Mouse (Mus musculus) midbrain, embryonic 14.5 days (tissue): ENCODE data around the gene Hspa1a. TPM values are rescaled to one million over a fixed set of nuclear protein-coding genes. Genes with fewer than 3 reads are reported as not detected.
"Not testable (repeated sequence)": the region's sequence is repeated elsewhere in the genome, so short reads cannot be mapped to it uniquely, and the experiment has no call there.

Source experiments
- ATAC-seq: fragments of 200-750 bp; cut with Nextera tagmentation; 2 replicates; pipeline ENCODE4 v1.8.0; 2017; ENCODE audit warnings: moderate number of reproducible peaks, moderate library complexity; ENCODE audit not compliant: low FRiP score, low TSS enrichment
- DNase-seq: peaks from one replicate; pipeline ENCODE4 v3.0.0-alpha.2; 2015
- H3K27ac ChIP-seq: fragments of 300-500 bp; sonication (generic); replicated peaks from 2 replicates; pipeline ENCODE4 v1.5.1; 2014; ENCODE audit warnings: mild to moderate bottlenecking, low read depth, low read length, moderate library complexity
- H3K27me3 ChIP-seq: fragments of 300-500 bp; sonication (generic); 2 replicates; pipeline ENCODE4 v1.6.1; 2014; ENCODE audit warnings: low read length, control low read depth, mixed read lengths; ENCODE audit not compliant: control insufficient read depth, insufficient read depth
- H3K36me3 ChIP-seq: fragments of 300-500 bp; sonication (generic); 2 replicates; pipeline ENCODE4 v1.6.1; 2014; ENCODE audit warnings: low read length, control low read depth; ENCODE audit not compliant: control insufficient read depth, insufficient read depth
- H3K4me1 ChIP-seq: fragments of 300-500 bp; sonication (generic); 2 replicates; pipeline ENCODE4 v1.6.1; 2014; ENCODE audit warnings: mild to moderate bottlenecking, antibody characterized with exemption, low read length, control low read depth; ENCODE audit not compliant: control insufficient read depth, insufficient read depth
- H3K4me2 ChIP-seq: fragments of 300-500 bp; sonication (generic); 2 replicates; pipeline ENCODE4 v1.6.1; 2014; ENCODE audit warnings: mild to moderate bottlenecking, low read length, moderate library complexity
- H3K4me3 ChIP-seq: fragments of 300-500 bp; sonication (generic); replicated peaks from 2 replicates; pipeline ENCODE4 v1.5.1; 2014; ENCODE audit warnings: low read depth, low read length
- H3K9ac ChIP-seq: fragments of 300-500 bp; sonication (generic); replicated peaks from 2 replicates; pipeline ENCODE4 v1.6.1; 2014; ENCODE audit warnings: mild to moderate bottlenecking, low read length, moderate library complexity
- H3K9me3 ChIP-seq: fragments of 300-500 bp; sonication (generic); 2 replicates; pipeline ENCODE4 v1.6.1; 2016; ENCODE audit warnings: low read length, control low read depth, mixed read lengths; ENCODE audit not compliant: control insufficient read depth
- WGBS: fragments of 180-500 bp; shearing (Covaris S2); extraction: QIAGEN DNeasy Blood & Tissue Kit; methylation state at CpG from one replicate; pipeline ENCODE4 v1.1.7; 2014; 5-methylcytosine and 5-hydroxymethylcytosine counted together
- polyA plus RNA-seq: library from polyadenylated mRNA; unstranded; fragments of >200 nt; fragmentation: Nextera tagmentation; extraction: Ambion mirVana; gene quantifications from 2 replicates; pipeline ENCODE4 v1.2.1, GENCODE M21; 2014

Hspa1a gene
- polyA plus RNA-seq, 1 experiment from 2014 or later = 5.6 TPM

GRCm38 (mm10) chr17:34962125-34962524, 9.8 kb downstream of the Hspa1a start:
- H3K9me3 ChIP-seq = no peaks in the 10 kb centered on the region
- no peak for ATAC-seq
- H3K9ac ChIP-seq = no peak overlapping the region
- no peaks in the 10 kb centered on the region for H3K36me3 ChIP-seq
- no peak overlapping the region for H3K27ac ChIP-seq
- no peak overlapping the region for H3K4me3 ChIP-seq
- 0 out of 2 replicates have a peak, but pooled peaks cover 5% of the 10 kb centered on the region for H3K4me1 ChIP-seq
- DNase-seq = no peak
- 38% methylated on average over 3 of the region's 3 CpGs for WGBS
- no peak overlapping the region for H3K4me2 ChIP-seq
- no peaks in the 10 kb centered on the region for H3K27me3 ChIP-seq

- H3K4me1 ChIP-seq = 0 out of 2 replicates have a peak, but pooled peaks cover 5% of the 10 kb centered on the region
- H3K4me2 ChIP-seq = no peak overlapping the region
- H3K4me3 ChIP-seq = no peak overlapping the region
- H3K36me3 ChIP-seq = no peaks in the 10 kb centered on the region
- 0 out of 2 replicates have a peak, but pooled peaks cover 3% of the 10 kb centered on the region for H3K27me3 ChIP-seq
- H3K9me3 ChIP-seq = no peaks in the 10 kb centered on the region
- no peak overlapping the region for H3K27ac ChIP-seq
- no peak overlapping the region for H3K9ac ChIP-seq
- no peak for DNase-seq
- ATAC-seq = no peak
Measured at GRCm38 (mm10) chr17:34960702-34961493, 11.1 kb downstream of the Hspa1a start.

- H3K36me3 ChIP-seq = no peaks in the 10 kb centered on the region
- H3K4me1 ChIP-seq = 0 out of 2 replicates have a peak, but pooled peaks cover 5% of the 10 kb centered on the region
- H3K27me3 ChIP-seq = 0 out of 2 replicates have a peak, but pooled peaks cover 10% of the 10 kb centered on the region
- no peak overlapping the region for H3K27ac ChIP-seq
- DNase-seq (peak; percentile 6), ATAC-seq (no peak)
- H3K9me3 ChIP-seq = no peaks in the 10 kb centered on the region
- 10% methylated on average over 12 of the region's 12 CpGs for WGBS
- H3K4me2 ChIP-seq = peak overlapping the region; percentile 70
- peak overlapping the region; percentile 37 for H3K4me3 ChIP-seq
- no peak overlapping the region for H3K9ac ChIP-seq
Measured at GRCm38 (mm10) chr17:34959881-34960515, 12.0 kb downstream of the Hspa1a start.

- H3K9ac ChIP-seq, H3K36me3 ChIP-seq, H3K4me1 ChIP-seq, H3K9me3 ChIP-seq: not testable (repeated sequence)
- H3K4me2 ChIP-seq = peak within 1 kb of the TSS; percentile 70
- H3K27me3 ChIP-seq = 0 out of 2 replicates have a peak, but pooled peaks cover 13% of the 10 kb centered on the region
- ATAC-seq (peak; percentile 90), DNase-seq (peak; percentile 77)
- peak within 1 kb of the TSS; percentile 37 for H3K4me3 ChIP-seq
- WGBS = under 1% methylated on average over 29 of the region's 32 CpGs
- H3K27ac ChIP-seq = peak within 1 kb of the TSS; percentile 37; the same call in 1 of the 2 replicates
Measured at GRCm38 (mm10) chr17:34959130-34959778, 12.7 kb downstream of the Hspa1a start, which contains the start of gene Hspa1b. Hspa1b (minus strand) TSS chr17:34959238.

GRCm38 (mm10) chr17:34958734-34959129, 13.2 kb downstream of the Hspa1a start:
- H3K9ac ChIP-seq, H3K36me3 ChIP-seq, H3K27ac ChIP-seq, H3K9me3 ChIP-seq, DNase-seq, H3K4me1 ChIP-seq: not testable (repeated sequence)
- 0% methylated on average over 21 of the region's 47 CpGs for WGBS
- 0 out of 2 replicates have a peak, but pooled peaks cover 13% of the 10 kb centered on the region for H3K27me3 ChIP-seq
- ATAC-seq = peak; percentile 61
- peak overlapping the region; percentile 37 for H3K4me3 ChIP-seq
- H3K4me2 ChIP-seq = peak overlapping the region; percentile 70

- not testable (repeated sequence) for H3K4me2 ChIP-seq, H3K9ac ChIP-seq, DNase-seq, H3K27ac ChIP-seq, H3K4me1 ChIP-seq, H3K36me3 ChIP-seq, H3K9me3 ChIP-seq, ATAC-seq, H3K4me3 ChIP-seq
- whole genome bisulfite sequencing = 32% methylated on average over 28 of the region's 40 CpGs
- H3K27me3 ChIP-seq = 0 out of 2 replicates have a peak, but pooled peaks cover 13% of the 10 kb centered on the region
Measured at GRCm38 (mm10) chr17:34957966-34958365, 14.0 kb downstream of the Hspa1a start.

GRCm38 (mm10) chr17:34957291-34957690, 14.7 kb downstream of the Hspa1a start:
- not testable (repeated sequence) for H3K36me3 ChIP-seq, H3K9ac ChIP-seq, H3K27ac ChIP-seq, H3K4me3 ChIP-seq, ATAC-seq, H3K4me1 ChIP-seq, H3K4me2 ChIP-seq, H3K9me3 ChIP-seq, DNase-seq
- WGBS = 18% methylated on average over 33 of the region's 40 CpGs
- H3K27me3 ChIP-seq = 0 out of 2 replicates have a peak, but pooled peaks cover 13% of the 10 kb centered on the region

- Histone ChIP-seq H3K36me3 (no peaks in the 10 kb centered on the region), H3K4me3 (no peak overlapping the region), H3K9me3 (no peaks in the 10 kb centered on the region), H3K9ac (no peak overlapping the region), H3K4me1 (0 out of 2 replicates have a peak, but pooled peaks cover 5% of the 10 kb centered on the region), H3K27ac (no peak overlapping the region), H3K4me2 (no peak overlapping the region), H3K27me3 (0 out of 2 replicates have a peak, but pooled peaks cover 13% of the 10 kb centered on the region)
- WGBS = 44% methylated on average over 1 of the region's 1 CpGs
- peak; percentile 54 for DNase-seq
- no peak for ATAC-seq
Measured at GRCm38 (mm10) chr17:34956340-34956739, 15.6 kb downstream of the Hspa1a start.
